Mouse (Mus musculus) myocyte (in vitro differentiated cells): ENCODE results near the gene Lamc1. TPM values are rescaled to one million over a fixed set of nuclear protein-coding genes. Genes with fewer than 3 reads are reported as not detected.

Experiments used
- H3K27me3 ChIP-seq: one replicate; pipeline ENCODE4 v1.6.1; 2011; ENCODE audit not compliant: control insufficient read depth, insufficient read depth, insufficient read length
- H3K36me3 ChIP-seq: one replicate; pipeline ENCODE4 v1.6.1; 2011; ENCODE audit not compliant: control insufficient read depth, insufficient read depth
- H3K4me2 ChIP-seq: one replicate; pipeline ENCODE4 v1.6.1; 2011; ENCODE audit warnings: low read depth, control low read depth
- H3K4me3 ChIP-seq: one replicate; pipeline ENCODE4 v1.5.1; 2011; ENCODE audit warnings: mild to moderate bottlenecking, control low read depth, moderate library complexity
- H3K79me2 ChIP-seq: one replicate; pipeline ENCODE4 v1.6.1; 2011; ENCODE audit not compliant: control insufficient read depth, insufficient read depth
- H3ac ChIP-seq: one replicate; pipeline ENCODE4 v1.6.1; 2011; ENCODE audit not compliant: control insufficient read depth, insufficient read length
- CEBPB ChIP-seq: IDR thresholded peaks from 2 replicates; pipeline ENCODE4 v1.6.1; 2011; ENCODE audit warnings: mild to moderate bottlenecking, moderate library complexity; ENCODE audit not compliant: poor library complexity, insufficient read depth, severe bottlenecking
- E2F4 ChIP-seq: IDR thresholded peaks from one replicate; pipeline ENCODE4 v1.6.1; 2011; ENCODE audit warnings: mild to moderate bottlenecking, control low read depth, moderate library complexity; ENCODE audit not compliant: insufficient read depth
- MAX ChIP-seq: IDR thresholded peaks from one replicate; pipeline ENCODE4 v1.6.1; 2011; ENCODE audit warnings: low read depth, mild to moderate bottlenecking, control low read depth
- MYOD1 ChIP-seq, 3 experiments: IDR thresholded peaks; one replicate each; pipeline ENCODE4 v1.6.1; 2011; ENCODE audit warnings: control low read depth in 2 of 3, low read depth in 2 of 3, mild to moderate bottlenecking in 2 of 3, moderate library complexity in 1 of 3; ENCODE audit not compliant: insufficient read length in 2 of 3, control insufficient read depth in 1 of 3
- MYOG ChIP-seq, 3 experiments: IDR thresholded peaks; one replicate each; pipeline ENCODE4 v1.6.1; 2011; ENCODE audit warnings: control low read depth in 2 of 3, low read depth in 2 of 3, mild to moderate bottlenecking in 2 of 3; ENCODE audit not compliant: insufficient read length in 2 of 3, control insufficient read depth in 1 of 3, insufficient read depth in 1 of 3
- POLR2A ChIP-seq: IDR thresholded peaks from one replicate; pipeline ENCODE4 v1.6.1; 2011; ENCODE audit warnings: low read depth, mild to moderate bottlenecking, control low read depth, moderate library complexity; ENCODE audit not compliant: insufficient read length
- POLR2AphosphoS2 ChIP-seq: IDR thresholded peaks from one replicate; pipeline ENCODE4 v1.6.1; 2011; ENCODE audit warnings: low read depth, control low read depth; ENCODE audit not compliant: insufficient read length
- REST ChIP-seq: IDR thresholded peaks from one replicate; pipeline ENCODE4 v1.6.1; 2011; ENCODE audit warnings: mild to moderate bottlenecking, control low read depth, moderate library complexity; ENCODE audit not compliant: insufficient read depth, insufficient read length
- SRF ChIP-seq: IDR thresholded peaks from one replicate; pipeline ENCODE4 v1.6.1; 2011; ENCODE audit warnings: low read depth; ENCODE audit not compliant: control insufficient read depth, insufficient read length
- TCF12 ChIP-seq: IDR thresholded peaks from one replicate; pipeline ENCODE4 v1.6.1; 2011; ENCODE audit warnings: mild to moderate bottlenecking, control low read depth; ENCODE audit not compliant: poor library complexity, insufficient read depth, severe bottlenecking
- TCF3 ChIP-seq: IDR thresholded peaks from one replicate; pipeline ENCODE4 v1.6.1; 2011; ENCODE audit warnings: low read depth, control low read depth; ENCODE audit not compliant: insufficient read length
- USF1 ChIP-seq: IDR thresholded peaks from one replicate; pipeline ENCODE4 v1.6.1; 2011; ENCODE audit warnings: low read depth, mild to moderate bottlenecking, control low read depth, moderate library complexity
- polyA plus RNA-seq: library from polyadenylated mRNA; unstranded; fragments of >200 nt; fragmentation: generic; extraction: Trizol; gene quantifications from one replicate; pipeline ENCODE4 v1.2.1, GENCODE M21; 2012; ENCODE audit warnings: missing spikeins

Gene Lamc1
- polyA plus RNA-seq, 1 experiment, result 50.9 TPM

DNA sequence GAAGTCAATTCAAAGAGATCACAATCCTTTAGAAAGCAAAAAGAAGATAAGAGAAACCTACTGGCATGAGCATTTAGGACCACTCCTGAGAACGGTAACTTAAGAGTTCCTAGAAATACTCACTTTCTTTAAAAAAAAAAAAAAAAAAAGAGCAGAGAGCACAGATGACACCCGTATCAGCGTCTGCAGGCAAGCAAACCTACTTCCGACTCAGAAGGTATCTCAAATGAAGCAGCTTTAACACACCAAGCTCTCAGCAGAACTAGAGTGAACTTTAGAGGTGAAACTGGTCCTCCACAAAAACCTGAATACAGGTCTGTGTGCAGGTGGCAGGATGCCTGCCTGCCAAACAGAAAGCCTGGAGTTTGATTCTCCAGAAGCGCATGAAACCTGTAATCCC is 19.6 kb downstream of the Lamc1 start:
- H3ac ChIP-seq, result no peak overlapping the region
- peaks cover 6% of the 10 kb centered on the region for H3K36me3 ChIP-seq
- H3K4me3 ChIP-seq, result no peak overlapping the region
- no peak for TF ChIP-seq SRF
- no peak for TF ChIP-seq REST
- TF ChIP-seq MYOD1 (IDR thresholded peaks at IDR 0.05; ENCODE audit: control insufficient read depth in 1 of 3, insufficient read length in 2 of 3, low read depth in 2 of 3), result no peak
- TF ChIP-seq MAX, result no peak
- no peak for TF ChIP-seq E2F4
- no peak for TF ChIP-seq TCF12
- TF ChIP-seq POLR2AphosphoS2, result no peak
- no peak for TF ChIP-seq TCF3
- TF ChIP-seq POLR2A, result no peak
- no peak for TF ChIP-seq USF1
- no peak for TF ChIP-seq CEBPB
- no peak for TF ChIP-seq MYOG (IDR thresholded peaks at IDR 0.05; ENCODE audit: control insufficient read depth in 1 of 3, insufficient read depth in 1 of 3, insufficient read length in 2 of 3, low read depth in 2 of 3)
- no peak overlapping the region for H3K4me2 ChIP-seq
- peaks cover 98% of the 10 kb centered on the region for H3K79me2 ChIP-seq
- H3K27me3 ChIP-seq, result no peaks in the 10 kb centered on the region

DNA sequence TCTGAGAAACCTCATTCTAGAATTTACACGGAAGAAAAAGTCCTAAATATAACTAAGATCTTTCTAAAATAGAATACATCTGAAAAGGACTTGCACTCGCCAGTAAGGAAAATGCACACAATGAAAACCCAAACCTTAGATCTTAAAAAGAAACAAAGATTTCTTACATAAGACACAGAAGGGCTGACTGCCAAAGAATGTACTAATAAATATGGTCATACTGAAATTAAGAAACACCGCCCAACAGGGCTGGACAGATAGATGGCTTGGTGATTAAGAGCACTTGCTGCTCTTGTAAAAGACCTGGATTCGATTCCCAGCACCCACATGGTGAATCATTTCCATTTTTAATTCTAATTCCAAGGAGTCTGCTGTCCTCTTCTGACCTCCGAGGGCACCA is 22.4 kb downstream of the Lamc1 start:
- Histone ChIP-seq H3K27me3 (no peaks in the 10 kb centered on the region), H3K4me2 (no peak overlapping the region), H3K36me3 (peaks cover 6% of the 10 kb centered on the region), H3ac (no peak overlapping the region), H3K4me3 (no peak overlapping the region), H3K79me2 (peaks cover 96% of the 10 kb centered on the region)
- no peak for TF ChIP-seq POLR2AphosphoS2
- no peak for TF ChIP-seq TCF12
- TF ChIP-seq E2F4, result no peak
- TF ChIP-seq CEBPB, result no peak
- no peak for TF ChIP-seq SRF
- TF ChIP-seq REST, result no peak
- no peak for TF ChIP-seq TCF3
- TF ChIP-seq MYOG (IDR thresholded peaks at IDR 0.05; ENCODE audit: control insufficient read depth in 1 of 3, insufficient read depth in 1 of 3, insufficient read length in 2 of 3, low read depth in 2 of 3), result no peak

DNA sequence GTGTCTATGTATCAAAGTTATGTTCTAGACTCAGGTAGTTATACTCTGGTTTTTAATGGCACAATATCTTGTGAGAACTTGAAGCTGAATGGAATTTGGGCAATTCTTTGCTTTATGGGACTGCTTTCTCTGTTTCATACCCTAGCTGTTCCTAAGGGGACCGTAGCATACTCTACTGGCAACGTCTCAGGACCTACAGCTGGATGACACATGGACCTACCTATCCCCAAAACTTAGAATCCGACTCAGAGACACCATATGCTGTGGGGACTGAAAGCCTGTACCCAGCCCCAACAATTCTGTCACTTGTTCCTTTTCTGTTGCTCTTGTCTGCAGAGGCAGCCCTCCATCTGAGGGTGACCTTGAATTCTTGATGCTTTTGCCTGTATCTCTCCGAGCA is 23.3 kb downstream of the Lamc1 start:
- Histone ChIP-seq H3ac (no peak overlapping the region), H3K79me2 (peaks cover 88% of the 10 kb centered on the region), H3K4me2 (no peak overlapping the region), H3K4me3 (no peak overlapping the region), H3K27me3 (no peaks in the 10 kb centered on the region), H3K36me3 (peaks cover 6% of the 10 kb centered on the region)
- TF ChIP-seq E2F4 (no peak), POLR2A (no peak), SRF (no peak)

DNA sequence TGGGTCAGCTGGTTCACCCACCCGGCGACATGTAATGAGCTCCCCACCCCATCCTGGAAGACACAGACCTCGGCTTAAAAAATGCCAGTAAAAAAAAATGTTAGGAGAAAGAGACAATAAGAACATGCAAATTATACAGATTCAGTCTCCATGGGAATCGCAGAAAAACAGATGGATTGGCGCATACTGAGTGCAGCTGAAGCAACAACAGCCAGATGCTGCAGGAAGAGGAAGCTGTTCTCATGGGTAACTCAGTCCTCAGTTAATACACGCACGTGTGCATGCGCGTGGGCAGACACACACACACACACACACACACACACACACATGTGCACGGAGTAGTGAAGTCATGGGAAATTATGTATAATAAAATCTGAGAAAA is 23.7 kb downstream of the Lamc1 start:
- H3K4me3 ChIP-seq, result no peak overlapping the region
- peak overlapping the region; percentile 56 for H3K4me2 ChIP-seq
- TF ChIP-seq SRF (no peak), TCF12 (no peak), MYOD1 (IDR thresholded peaks at IDR 0.05; ENCODE audit: control insufficient read depth in 1 of 3, insufficient read length in 2 of 3, low read depth in 2 of 3) (peak in 1 of 3 experiments; percentile 13), CEBPB (no peak), REST (no peak), POLR2A (no peak)
- no peak overlapping the region for H3ac ChIP-seq
- H3K36me3 ChIP-seq, result peaks cover 3% of the 10 kb centered on the region
- H3K27me3 ChIP-seq, result no peaks in the 10 kb centered on the region
- H3K79me2 ChIP-seq, result peaks cover 88% of the 10 kb centered on the region

DNA sequence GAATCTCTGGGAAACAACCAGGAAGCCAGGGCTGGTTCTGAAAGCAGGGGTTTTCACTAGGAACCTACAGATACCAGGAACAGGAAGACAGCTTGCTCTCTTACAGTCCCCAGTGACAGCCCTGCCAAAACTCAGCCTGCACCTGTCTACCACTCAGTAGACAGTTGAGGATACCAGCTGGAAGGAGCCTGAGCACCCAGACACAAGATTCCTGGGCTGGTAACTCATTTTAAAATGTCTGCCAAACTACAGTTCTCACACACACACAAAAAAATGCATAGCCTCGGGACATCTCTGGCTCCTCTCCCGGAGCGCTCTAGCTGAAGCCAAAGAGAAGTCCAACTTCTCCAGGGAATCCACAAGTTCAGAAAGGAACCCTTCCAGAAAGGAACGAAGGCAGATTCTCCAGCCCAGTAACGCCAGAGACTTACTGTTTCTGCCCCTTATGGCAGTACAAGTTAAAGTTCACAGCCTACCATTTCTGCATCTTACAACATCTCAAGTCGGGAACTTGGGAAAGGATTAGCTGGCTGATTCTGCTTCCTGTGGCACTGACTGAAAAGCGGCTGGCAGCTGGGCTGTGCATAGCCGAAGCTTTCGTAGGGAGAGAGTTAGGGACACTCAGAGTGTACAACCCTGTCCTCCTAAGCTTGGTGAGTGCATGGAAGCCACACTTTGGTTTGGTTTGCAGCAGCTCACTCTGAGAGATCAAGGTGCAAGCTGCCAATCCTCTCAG is 24.2 kb downstream of the Lamc1 start:
- Histone ChIP-seq H3ac (no peak overlapping the region), H3K4me3 (no peak overlapping the region), H3K4me2 (peak overlapping the region; percentile 56), H3K79me2 (peaks cover 86% of the 10 kb centered on the region), H3K36me3 (no peaks in the 10 kb centered on the region), H3K27me3 (no peaks in the 10 kb centered on the region)
- TF ChIP-seq SRF (no peak), MYOG (IDR thresholded peaks at IDR 0.05; ENCODE audit: control insufficient read depth in 1 of 3, insufficient read depth in 1 of 3, insufficient read length in 2 of 3, low read depth in 2 of 3) (peak in 2 of 3 experiments; percentile 72 to 81), TCF3 (peak; percentile 18), MYOD1 (IDR thresholded peaks at IDR 0.05; ENCODE audit: control insufficient read depth in 1 of 3, insufficient read length in 2 of 3, low read depth in 2 of 3) (peak in 2 of 3 experiments; percentile 88 to 90)
